Mouse (Mus musculus) NIH3T3 (cell line): ENCODE results near the gene Pacrg.

Experiments used
- DNase-seq: peaks from one replicate; pipeline ENCODE4 v3.0.0-alpha.2; 2012; ENCODE audit warnings: low read depth

Pacrg gene

DNA sequence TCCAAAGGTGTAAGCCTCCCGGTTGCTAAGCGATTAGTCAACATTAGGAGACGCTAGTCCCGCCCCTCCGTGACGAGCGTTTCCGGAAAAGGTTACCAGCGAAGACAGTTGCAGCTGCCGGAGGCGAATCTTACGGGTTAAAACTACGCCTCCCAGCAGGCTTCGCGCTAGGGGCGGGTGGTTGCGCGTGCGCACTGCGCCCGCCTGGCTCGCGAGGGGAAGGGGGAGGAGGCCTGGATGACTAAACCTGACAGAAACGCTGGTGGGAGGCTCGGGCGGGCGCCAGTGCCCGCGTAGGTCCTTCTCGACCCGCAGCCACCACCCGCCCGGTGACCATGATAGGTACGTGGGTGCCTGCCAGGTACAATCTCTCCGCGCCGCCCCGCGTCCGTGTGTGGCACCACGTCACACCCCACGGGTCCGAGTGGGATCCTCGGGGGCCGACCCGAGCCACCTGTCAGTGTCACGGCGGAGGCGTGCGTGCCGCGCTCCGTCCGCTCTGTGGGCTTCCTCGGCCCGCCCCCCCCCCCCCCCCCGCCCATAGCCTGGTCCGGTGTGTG lies at the start of gene Pacrg, which contains the start of gene Prkn:
Gene Pacrg (minus strand): TSS at position 164 of the 560 bp plus-strand sequence.
Gene Prkn (plus strand): TSS at position 237 of the 560 bp plus-strand sequence.
- DNase-seq: peak; percentile 98

DNA sequence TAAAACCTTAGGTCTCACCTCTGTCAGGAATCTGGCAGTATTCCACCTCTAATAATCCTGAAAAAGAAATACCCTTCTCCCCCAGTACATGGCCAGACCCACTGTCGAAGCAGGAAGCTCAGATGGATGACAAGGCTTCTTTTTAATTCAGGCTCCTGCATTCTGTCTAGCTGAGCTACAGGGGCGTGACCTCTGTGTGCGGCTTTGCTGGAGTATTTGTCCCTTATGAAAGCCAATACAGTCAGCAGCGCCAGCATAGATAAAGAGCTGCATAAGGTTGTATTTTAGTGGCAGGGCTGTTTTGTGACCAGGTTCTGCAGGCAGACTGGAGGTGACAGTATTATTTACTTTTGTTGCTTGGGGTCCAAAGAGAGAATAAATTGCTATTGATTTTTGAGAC lies 47.8 kb upstream of the Pacrg start:
- DNase-seq: no peak

DNA sequence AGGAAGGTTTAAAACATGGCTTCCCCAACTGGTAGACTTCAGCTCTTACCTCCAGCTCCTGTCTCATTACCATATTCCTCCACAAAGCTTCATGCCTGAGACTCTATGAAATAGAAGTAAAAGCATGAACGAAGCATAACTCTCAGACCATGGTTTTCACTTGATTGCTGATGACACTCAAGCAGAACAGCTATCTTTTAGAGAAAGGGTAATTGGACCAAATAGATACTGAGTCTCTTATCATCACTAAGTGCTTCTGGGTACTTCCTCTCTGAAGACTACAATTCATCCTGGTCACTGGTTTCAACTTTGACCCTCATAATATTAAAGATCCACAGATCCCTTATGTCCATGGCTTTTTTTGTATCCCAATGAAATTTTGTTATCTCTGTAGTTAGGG lies 42.1 kb upstream of the Pacrg start:
- DNase-seq: no peak

DNA sequence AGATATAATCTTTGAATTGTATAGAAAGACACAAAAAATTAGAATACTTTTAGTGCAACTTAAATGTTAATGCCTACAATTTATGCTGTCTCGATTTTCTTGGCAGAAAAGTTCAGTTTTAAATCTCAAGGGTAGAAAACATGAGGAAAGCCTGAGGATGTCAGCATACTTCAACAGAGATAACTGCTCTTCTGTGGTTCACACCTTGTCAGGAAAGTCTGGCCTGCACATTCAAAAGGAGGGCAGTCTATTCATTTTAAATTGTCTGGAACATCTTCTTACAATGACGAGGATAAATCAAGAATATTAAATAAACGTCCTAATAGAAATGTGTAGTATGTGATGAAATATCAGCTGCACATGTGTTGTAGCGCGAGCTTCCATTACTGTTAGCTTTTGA lies 38.9 kb upstream of the Pacrg start:
- no peak for DNase-seq

DNA sequence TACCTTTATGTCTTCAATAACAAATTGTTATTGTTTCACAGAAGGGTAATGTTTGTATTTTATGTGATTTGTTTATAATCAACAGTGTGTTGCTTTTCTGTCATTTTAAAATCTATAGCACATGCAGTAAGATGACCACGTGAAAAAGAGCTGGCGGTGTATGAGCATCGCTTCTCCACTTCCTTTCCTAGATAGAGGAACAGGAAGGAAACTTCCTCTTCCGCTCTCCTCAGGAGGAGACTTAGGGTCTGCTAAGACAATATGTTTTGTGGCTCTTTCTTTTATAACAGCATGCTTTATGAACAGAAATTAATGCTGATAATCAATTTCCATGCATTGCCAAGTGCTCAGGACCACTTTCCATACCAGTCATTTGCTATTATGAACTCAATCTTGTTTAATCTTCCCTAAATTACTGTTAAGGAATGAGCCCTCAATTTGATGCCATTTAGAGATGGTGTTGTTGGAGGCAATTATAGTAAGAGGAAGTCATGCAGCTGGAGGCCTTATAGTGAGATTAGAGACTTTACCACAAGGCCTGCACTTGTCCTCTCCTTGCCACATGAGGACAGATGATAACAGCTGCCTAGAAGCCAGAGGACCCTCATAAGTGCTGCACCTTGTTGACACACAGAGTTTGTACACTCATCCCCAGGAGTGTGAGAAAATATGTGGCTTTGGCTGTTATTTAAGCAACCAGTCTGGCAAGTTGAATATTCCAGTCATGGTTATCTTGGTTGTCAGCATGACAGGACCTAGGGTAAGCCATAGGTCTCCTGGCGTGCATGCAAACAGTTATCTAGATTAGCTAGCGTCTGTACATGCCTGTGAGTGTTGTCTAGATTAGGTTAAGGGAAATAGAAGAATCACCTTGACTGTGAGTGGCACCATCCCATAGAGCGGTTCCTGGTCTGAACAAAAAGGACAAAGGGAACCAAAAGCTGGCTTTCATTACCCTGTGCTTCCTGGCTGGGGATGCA lies 34.4 kb upstream of the Pacrg start:
- DNase-seq: no peak

DNA sequence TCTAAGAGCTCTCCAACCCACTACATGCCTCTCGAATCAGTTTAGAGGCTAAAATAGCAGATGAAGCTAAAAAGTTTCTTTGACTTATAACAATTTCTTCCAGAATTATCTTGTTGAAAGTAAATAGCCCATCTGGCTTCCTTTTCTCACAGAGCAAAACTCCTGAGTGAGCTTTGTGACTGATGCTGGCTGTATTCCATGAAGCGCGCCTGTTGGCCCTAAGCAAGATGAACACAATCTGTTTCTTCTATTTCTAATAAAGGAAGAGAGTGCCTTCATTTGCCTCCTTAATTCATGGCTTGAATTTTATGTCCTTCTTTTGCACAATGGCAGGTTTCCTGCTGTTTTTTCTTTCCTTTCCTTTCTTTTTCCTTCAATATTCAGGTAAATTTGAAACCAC lies 14.1 kb upstream of the Pacrg start:
- DNase-seq: no peak

DNA sequence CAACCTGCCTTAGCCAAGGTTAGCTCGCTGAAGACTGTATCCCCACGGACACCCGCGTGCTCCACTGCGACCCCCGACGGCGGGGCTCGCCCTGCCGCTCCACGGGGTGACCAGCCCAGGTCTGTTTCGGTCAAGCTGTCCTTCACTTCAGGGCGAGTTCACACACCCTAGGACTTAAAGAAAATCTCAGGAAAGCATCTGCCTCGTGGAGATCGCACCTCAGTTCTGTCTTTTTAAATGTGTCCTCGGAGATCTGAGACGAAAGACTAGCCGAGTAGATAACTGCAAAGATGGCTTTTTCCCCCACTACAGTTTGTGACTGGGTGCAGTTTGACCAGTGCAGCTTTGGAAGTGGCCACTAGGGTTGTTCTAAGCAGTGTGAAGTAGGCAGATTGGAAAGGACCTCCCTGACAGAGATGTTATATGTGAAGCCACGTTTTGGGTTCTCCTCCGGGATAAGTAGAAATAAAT lies 655 bp upstream of the Pacrg start:
- peak; percentile 70 for DNase-seq

DNA sequence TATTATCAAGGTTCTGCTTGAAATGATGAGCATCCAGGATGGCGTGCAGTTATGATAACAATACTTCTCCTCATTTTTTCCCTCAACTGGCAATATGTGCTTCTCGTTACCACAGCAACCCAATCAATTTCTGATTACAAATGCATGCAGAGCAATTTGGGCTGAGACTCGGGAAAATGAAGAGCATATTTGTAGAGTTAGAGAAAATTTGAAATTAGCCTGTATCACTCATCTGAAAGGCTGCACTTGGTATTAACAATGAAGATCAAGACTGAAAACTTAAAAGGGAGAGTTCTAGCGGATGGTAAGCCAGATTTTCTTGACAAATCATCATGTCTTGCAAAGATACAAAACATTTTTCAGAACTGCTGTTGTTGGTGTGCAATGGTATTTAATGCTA lies 21.1 kb downstream of the Pacrg start:
- no peak for DNase-seq

DNA sequence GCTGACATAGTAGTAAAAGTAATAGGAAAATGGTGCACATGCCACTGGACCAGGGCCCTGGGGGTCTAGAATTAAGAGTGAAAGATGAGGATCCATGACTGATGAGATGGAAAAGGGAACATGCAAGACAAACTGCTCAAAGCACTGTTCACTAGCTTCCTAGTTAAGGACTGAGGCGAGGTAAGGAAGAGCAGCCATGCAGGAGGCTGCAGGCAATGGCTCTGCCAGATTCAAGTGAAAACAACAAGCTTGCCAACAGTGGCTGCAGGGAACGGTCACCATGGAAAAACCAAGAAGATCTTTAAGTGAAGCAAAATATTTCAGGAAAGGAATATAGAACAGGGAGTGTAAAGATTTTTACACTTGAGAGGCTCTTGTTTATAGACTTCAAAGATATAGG lies 31.5 kb downstream of the Pacrg start:
- DNase-seq: no peak

DNA sequence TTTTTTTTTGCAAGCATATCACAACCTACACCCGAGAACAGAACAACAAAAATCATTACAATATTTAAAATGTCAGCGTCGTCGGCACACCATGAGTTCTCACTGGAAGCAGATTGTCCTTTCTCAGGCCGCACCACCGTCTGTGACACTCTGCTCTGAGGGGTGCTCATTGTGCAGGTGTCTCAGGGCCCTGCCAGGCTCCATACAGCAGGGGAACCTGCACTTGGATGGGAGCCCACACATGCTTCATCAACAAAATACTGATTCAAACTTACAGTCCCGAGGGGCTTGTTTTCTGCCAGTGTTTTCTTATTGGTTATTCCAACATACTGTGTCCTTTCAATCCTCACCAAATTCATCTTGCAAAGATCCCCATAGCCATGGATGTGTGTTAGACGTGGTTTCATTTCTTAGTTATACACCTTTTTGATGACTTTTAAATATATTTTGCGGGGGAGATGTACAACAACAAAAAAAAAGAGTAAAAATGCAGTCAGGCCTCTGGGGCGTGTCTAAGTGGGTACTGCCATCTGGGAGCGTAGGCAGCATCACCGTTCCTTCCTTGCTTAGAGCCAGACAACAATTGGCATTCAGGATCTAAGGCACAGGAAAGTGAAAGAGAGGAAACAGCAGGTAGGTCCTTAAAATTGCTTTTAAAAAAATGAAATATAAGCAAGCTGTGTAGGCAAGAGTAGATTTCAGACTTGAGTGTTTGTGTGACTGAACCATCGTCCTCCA lies 32.7 kb downstream of the Pacrg start:
- no peak for DNase-seq

DNA sequence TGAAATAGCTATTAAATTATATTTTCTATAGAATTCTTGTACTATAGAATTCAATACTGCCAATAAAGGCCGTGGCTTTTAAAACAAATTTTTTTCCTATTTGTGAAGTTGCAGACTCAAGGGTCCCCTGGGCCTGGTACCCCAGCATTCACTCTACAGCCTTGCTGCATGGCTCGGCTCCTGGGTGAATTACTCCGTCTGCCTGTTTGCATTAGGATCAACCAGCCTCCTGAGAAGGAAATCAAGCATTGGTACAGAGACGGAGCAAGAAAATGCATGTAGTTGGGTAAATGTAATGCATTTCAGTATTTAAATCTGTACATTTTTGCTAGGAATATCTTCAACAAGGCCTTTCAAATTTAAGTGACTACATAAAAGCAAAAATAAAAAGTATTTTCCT lies 33.4 kb downstream of the Pacrg start:
- DNase-seq: no peak

DNA sequence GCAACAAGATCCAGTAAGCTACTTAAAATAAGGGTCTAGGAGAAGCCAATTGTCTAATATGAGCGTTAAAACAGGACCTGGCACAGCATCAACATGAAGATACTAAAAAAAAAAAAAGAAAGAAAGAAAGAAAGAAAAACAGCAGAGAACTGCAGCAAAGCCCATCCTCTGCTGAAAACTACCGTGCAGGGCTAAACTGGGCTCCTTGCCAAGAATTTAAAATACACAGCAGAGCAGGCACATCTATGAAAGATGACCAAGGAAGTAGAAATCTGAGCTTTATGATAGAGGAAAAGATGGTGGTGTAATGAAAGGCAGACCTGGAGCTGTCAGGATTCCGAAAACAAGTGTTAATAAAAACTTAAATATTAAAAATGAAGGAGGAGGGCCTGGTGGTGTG lies 48.5 kb downstream of the Pacrg start:
- DNase-seq: no peak

DNA sequence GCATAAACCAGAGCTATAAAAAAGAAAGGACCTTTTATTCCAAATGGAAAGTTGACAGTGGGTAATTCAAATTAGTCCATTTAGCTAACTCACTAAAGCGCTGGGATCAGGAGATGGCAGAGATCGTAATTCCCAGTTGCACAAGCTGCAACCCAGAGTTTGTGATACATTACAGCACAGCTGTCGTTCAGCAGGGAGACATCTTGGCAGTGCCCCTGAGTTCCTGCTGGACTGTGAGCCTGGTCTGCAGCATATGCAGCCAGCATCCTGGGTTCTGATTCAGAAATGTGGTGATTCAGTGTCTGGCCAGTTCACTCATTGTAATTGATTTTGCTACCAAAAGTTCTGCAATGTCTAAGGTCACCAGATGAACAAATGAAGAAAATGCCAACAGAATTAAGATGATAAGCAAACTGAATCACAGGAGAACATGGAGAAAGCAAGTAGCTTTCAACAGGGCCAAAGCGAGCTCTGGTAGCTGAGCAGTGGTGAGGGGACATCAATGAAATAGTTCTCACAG lies 55.6 kb downstream of the Pacrg start:
- DNase-seq: no peak

DNA sequence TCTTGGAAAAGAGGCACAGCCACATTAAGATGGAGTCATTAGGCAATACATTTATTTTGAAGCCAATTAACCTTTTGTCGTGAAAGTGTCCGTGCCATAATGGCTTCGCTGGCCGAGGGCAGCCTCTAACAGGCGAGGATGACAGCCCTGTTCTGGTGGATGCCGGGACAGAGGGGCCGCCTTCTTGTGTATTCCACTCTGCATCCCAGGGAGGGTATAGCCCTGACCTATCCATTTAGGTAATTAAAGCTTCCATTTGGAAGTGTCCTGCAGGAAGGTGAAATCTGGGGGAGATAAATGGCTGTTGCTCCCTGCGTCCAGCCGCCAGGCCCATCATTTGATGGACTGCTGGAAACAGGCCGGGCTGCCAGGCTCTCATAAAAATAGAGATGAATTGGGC lies 63.6 kb downstream of the Pacrg start:
- DNase-seq: no peak

DNA sequence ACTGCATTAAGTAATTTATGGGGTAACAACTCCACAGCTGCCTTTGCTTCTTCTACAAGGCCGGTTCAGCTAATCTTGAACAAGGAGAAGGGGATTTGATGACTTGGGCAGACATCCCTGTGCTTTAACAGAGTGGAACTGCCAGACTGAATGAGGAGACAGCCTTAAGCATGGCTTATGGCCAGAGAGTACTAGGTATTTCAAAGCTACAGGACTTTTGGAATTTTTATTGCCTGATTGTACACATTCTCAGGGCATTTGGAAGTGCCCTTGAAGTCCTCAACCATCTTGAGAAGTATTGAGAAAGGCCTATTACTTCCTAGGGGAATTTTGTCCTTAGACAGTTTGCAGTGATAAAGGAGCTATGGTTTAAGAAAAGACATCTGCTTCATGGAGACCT lies 65.6 kb downstream of the Pacrg start:
- no peak for DNase-seq

DNA sequence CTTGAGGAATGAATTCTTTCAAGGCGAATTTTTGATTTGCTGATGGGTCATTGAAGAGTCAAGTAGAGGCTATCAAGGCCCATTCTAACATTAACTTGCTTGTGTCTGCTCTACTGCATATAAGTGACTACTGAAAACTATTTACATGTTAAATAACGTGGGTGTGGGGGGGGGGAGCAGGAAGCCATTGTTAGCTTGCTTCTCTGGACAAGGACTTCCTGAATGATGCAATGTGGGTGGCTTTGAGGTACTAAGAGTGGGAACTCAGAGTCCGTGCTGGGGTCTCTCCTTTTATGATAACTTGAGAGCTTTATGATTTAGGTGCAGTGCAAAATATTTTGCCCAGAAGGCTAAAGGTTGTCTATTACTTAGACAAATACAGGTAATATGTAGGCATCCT lies 67.9 kb downstream of the Pacrg start:
- DNase-seq: no peak

DNA sequence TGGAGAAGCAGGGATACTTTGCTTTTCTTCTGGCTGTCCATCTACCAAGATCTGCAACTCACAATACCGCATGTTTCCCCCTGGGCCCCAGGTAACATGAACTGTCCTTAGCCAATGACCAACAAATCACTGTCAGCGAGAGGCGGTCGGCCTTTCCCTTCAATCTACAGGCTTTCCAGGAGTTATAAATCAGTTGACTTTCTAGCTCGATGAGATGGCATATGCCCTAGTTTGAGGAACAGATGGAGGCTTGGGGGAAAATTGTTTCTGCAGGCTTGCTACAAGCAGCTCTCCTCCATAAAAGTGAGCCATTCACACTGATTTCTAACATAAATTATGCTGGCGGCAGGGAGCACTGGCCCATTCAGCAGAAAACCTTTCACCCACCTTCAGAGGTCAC lies 70.2 kb downstream of the Pacrg start:
- no peak for DNase-seq

DNA sequence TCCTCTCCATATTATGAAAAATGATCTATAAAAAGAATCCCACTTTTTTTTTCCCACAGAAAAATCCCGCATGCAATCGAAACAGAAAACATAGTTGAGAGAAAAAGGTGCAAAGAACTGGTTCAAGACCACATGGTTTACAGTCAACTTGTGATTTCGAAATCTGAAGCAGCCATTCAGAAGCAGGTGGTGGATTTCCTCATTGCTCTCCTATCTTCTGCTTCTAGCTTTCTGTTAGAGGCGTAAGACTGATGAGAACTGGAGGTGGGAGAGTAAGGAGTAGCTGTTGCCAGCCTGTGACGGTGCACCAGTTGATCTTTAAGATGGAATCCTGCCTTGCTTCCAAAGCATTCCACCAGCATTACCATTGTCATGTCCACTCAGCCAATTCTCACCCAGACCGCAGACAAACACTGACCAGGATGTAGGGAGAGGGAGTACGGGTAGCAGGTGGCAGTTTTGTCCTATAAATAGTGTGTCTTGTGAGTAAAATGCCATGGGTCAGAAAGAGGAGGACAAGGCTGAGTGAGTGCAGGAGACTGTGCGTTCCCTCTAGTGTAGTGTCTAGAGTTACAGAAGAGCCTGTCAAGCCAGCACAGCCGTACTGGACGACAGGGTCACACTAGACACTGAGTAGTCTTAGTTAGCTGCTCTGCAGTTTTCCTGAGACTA lies 73.2 kb downstream of the Pacrg start:
- no peak for DNase-seq

DNA sequence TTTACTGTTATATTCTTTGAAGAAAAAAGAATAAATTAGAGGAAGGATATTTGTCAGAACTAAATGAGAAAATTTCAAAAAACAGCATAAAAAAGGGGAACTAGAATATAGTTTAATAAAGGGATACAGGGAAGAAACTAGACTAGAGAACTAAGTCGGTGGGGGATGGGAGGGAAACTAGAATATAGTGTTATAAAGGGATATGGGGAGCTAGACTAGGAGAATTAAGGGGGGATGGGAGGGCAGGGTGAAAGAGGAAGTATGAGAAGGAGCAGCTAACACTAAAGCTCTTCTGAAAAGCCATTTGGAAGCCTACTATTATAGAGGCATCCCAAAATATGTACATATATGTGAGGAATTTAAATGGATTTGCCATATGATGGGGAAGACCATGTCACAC lies 75.8 kb downstream of the Pacrg start:
- DNase-seq: no peak

DNA sequence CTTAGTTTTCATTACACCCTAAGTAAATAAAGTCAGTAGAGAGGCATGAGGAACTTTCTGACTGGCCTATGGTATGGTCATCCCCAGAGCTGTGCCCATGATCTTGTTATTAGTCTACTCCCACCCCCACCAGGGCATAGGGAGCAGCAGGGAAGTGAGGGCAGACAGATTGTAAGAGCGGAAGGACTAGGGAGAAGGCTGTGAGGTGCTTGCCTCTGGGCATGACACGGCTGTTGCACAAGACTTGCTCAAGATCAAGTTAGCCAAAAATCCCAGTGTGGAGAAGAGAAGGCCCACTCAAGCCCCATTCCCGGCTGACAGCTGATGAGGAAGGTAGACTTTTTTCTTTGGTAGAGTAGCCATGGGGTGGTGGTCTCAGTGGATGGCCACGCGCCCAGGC lies 82.7 kb downstream of the Pacrg start:
- DNase-seq: no peak

DNA sequence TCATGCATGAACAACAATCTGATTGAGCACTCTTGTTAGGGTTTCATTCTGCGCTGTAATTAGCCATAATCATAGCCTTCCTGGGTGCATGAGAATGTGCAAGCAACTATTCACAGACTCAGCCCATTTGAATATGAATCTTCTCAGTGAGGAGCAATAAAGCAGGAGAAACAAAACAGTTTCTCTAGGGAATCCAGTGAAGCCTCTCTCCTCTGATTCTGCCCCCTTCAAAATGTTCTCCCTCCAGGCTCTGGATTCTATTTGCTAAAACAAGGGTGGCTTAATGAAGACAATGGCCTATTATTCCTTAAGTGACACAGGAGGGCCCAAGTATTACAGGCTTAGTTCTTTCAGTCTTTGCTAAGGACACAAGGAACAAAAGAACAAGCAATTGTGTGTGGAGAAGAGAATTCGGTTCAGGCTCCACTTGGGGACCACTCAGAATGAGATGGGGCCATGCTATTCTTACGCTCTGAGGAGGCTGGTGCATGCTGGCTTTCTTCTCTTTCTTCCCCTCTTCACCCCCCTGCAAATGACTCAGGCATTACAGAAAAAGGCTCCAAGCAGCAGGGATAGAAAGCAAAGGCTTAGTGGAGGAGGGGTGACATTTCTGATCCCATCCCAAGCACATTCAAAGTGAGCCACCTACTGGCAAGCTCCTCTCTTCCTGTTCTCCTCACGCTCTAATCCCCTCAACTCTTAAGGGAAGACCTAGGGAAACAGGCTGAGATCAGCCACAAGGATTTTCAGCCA lies 95.2 kb downstream of the Pacrg start:
- peak; percentile 49 for DNase-seq
